Mouse (Mus musculus): ENCODE measurements around the gene Vmn2r4. TPM values are rescaled to one million over a fixed set of nuclear protein-coding genes. Genes with fewer than 3 reads are reported as not detected.

The Vmn2r4 gene
- polyA plus RNA-seq, 1 experiment from 2014 or later: not detected

Other genes with a start within 250 kb of the Vmn2r4 start
- not detected in 2 replicates for gene Vmn2r3, start 125.7 kb downstream of the Vmn2r4 start, polyA plus RNA-seq (2014; fragmentation: Nextera tagmentation; extraction: Ambion mirVana)
- gene Vmn2r5, start 94.5 kb upstream of the Vmn2r4 start, polyA plus RNA-seq (2014; fragmentation: Nextera tagmentation; extraction: Ambion mirVana): not detected in 2 replicates
- not detected in 2 replicates for gene Vmn2r6, start 150.5 kb upstream of the Vmn2r4 start, polyA plus RNA-seq (2014; fragmentation: Nextera tagmentation; extraction: Ambion mirVana)

All from embryonic facial prominence, embryonic 14.5 days (tissue).